Mouse (Mus musculus): ENCODE data around the gene Rnf215.

DNA sequence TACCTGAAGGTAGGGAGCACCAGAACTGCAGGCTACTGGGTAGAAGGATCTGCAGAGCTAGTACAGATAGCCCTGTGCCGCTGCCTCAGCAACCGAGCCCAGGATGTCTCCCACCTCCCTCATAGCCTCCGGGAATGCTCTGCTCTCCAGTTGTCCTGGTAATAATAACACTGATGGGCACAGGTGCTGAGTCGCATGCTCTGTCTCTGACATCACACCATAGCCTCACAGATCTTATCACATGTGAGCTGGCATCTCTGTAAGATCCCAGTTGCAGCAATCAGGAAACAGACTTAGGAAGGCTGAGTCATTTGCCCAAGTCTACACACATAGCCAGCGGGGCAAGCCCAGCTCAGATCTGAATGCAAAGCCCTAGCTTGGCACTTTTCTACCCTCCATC lies 33.2 kb upstream of the Rnf215 start:
- TF ChIP-seq CTCF (IDR thresholded peaks at IDR 0.05; ENCODE audit: low read depth) (no peak), EP300 (IDR thresholded peaks at IDR 0.05; ENCODE audit: low read depth) (no peak)
